Mouse (Mus musculus) spleen, adult 2 months (tissue): ENCODE measurements around the gene Poldip2. TPM values are rescaled to one million over a fixed set of nuclear protein-coding genes. Genes with fewer than 3 reads are reported as not detected.

Source experiments
- DNase-seq, 2 experiments: peaks; one replicate each; pipeline versions ENCODE4 v3.0.0 to v3.0.0-alpha.2; 2012 to 2021; ENCODE audit warnings: low spot score in 2 of 2, low read depth in 1 of 2
- H3K27ac ChIP-seq: fragments of 200-500 bp; 2 replicates; pipeline ENCODE4 v1.5.1; 2012; ENCODE audit warnings: low read length, inconsistent platforms; ENCODE audit not compliant: insufficient read depth
- H3K27me3 ChIP-seq: fragments of 200-500 bp; 2 replicates; pipeline ENCODE4 v1.6.1; 2012; ENCODE audit warnings: mild to moderate bottlenecking, moderate library complexity, low read length, inconsistent platforms; ENCODE audit not compliant: control insufficient read depth, insufficient read depth
- H3K36me3 ChIP-seq: fragments of 200-500 bp; 2 replicates; pipeline ENCODE4 v1.6.1; 2012; ENCODE audit warnings: mild to moderate bottlenecking, low read length, inconsistent platforms; ENCODE audit not compliant: control insufficient read depth, insufficient read depth
- H3K4me1 ChIP-seq: fragments of 200-500 bp; 2 replicates; pipeline ENCODE4 v1.6.1; 2011; ENCODE audit warnings: inconsistent platforms; ENCODE audit not compliant: control insufficient read depth, insufficient read depth, insufficient read length
- H3K4me3 ChIP-seq: fragments of 200-500 bp; 2 replicates; pipeline ENCODE4 v1.5.1; 2011; ENCODE audit warnings: mild to moderate bottlenecking, inconsistent platforms; ENCODE audit not compliant: insufficient read depth, insufficient read length; ENCODE audit errors: extremely low read depth
- CTCF ChIP-seq: fragments of 200-500 bp; IDR thresholded peaks from 2 replicates; pipeline ENCODE4 v1.5.1; 2011; ENCODE audit warnings: mild to moderate bottlenecking, inconsistent platforms; ENCODE audit not compliant: insufficient read depth, insufficient read length, insufficient replicate concordance; ENCODE audit errors: extremely low read depth
- POLR2A ChIP-seq: fragments of 200-500 bp; IDR thresholded peaks from 2 replicates; pipeline ENCODE4 v1.6.1; 2011; ENCODE audit warnings: low read depth, low read length, inconsistent platforms
- WGBS: fragments of 180-500 bp; shearing (Covaris S2); methylation state at CpG from one replicate; pipeline ENCODE4 v1.1.7; 2018; 5-methylcytosine and 5-hydroxymethylcytosine counted together
- polyA plus RNA-seq: library from polyadenylated mRNA; depleted of rRNA; stranded (reverse); fragments of >200 nt; gene quantifications from 2 replicates; pipeline ENCODE4 v1.2.3, GENCODE M21; 2012

Poldip2 gene
- polyA plus RNA-seq, 1 experiment: 22.7 TPM

GRCm38 (mm10) chr11:78501529-78501928 is 10.5 kb upstream of the Poldip2 start:
- Histone ChIP-seq H3K4me3 (no peak overlapping the region), H3K4me1 (peaks cover 7% of the 10 kb centered on the region), H3K36me3 (peaks cover 3% of the 10 kb centered on the region; the same call in 1 of the 2 replicates), H3K27ac (no peak overlapping the region), H3K27me3 (peaks cover 5% of the 10 kb centered on the region)
- no peak for DNase-seq
- TF ChIP-seq POLR2A (no peak), CTCF (no peak)
- WGBS: 77% methylated on average over 20 of the region's 20 CpGs

GRCm38 (mm10) chr11:78502909-78503650 is 8.9 kb upstream of the Poldip2 start, which contains the start of gene Sebox:
Gene Sebox (plus strand): TSS chr11:78503447.
- no peaks in the 10 kb centered on the region for H3K4me1 ChIP-seq
- 66% methylated on average over 7 of the region's 7 CpGs for WGBS
- H3K4me3 ChIP-seq: no peak within 1 kb of the TSS
- no peak within 1 kb of the TSS for H3K27ac ChIP-seq
- TF ChIP-seq POLR2A (no peak), CTCF (no peak)
- DNase-seq: no peak
- peaks cover 12% of the 10 kb centered on the region for H3K36me3 ChIP-seq
- H3K27me3 ChIP-seq: no peaks in the 10 kb centered on the region

GRCm38 (mm10) chr11:78505430-78505829 is 6.6 kb upstream of the Poldip2 start:
- DNase-seq: no peak
- Histone ChIP-seq H3K4me1 (no peaks in the 10 kb centered on the region), H3K27ac (no peak overlapping the region), H3K27me3 (no peaks in the 10 kb centered on the region), H3K36me3 (peaks cover 18% of the 10 kb centered on the region), H3K4me3 (no peak overlapping the region)
- 81% methylated on average over 3 of the region's 3 CpGs for WGBS
- TF ChIP-seq CTCF (no peak), POLR2A (no peak)

GRCm38 (mm10) chr11:78509148-78509547 is 2.8 kb upstream of the Poldip2 start:
- WGBS: 92% methylated on average over 5 of the region's 5 CpGs
- Histone ChIP-seq H3K4me3 (no peak overlapping the region), H3K27ac (no peak overlapping the region), H3K36me3 (peaks cover 18% of the 10 kb centered on the region), H3K27me3 (no peaks in the 10 kb centered on the region), H3K4me1 (no peaks in the 10 kb centered on the region; the same call in 1 of the 2 replicates)
- DNase-seq: no peak
- no peak for TF ChIP-seq POLR2A
- no peak for TF ChIP-seq CTCF

GRCm38 (mm10) chr11:78513106-78513790 is 1.3 kb downstream of the Poldip2 start:
- Histone ChIP-seq H3K36me3 (peaks cover 12% of the 10 kb centered on the region), H3K4me3 (no peak overlapping the region), H3K4me1 (no peaks in the 10 kb centered on the region; the same call in 1 of the 2 replicates), H3K27ac (no peak overlapping the region), H3K27me3 (no peaks in the 10 kb centered on the region)
- 81% methylated on average over 3 of the region's 3 CpGs for WGBS
- DNase-seq: no peak
- TF ChIP-seq POLR2A (no peak), CTCF (no peak)

GRCm38 (mm10) chr11:78515549-78516325 is 3.7 kb downstream of the Poldip2 start:
- H3K27ac ChIP-seq: no peak overlapping the region
- no peaks in the 10 kb centered on the region; the same call in 1 of the 2 replicates for H3K4me1 ChIP-seq
- H3K36me3 ChIP-seq: peaks cover 14% of the 10 kb centered on the region
- TF ChIP-seq CTCF: no peak
- no peak for TF ChIP-seq POLR2A
- H3K4me3 ChIP-seq: no peak overlapping the region
- no peak for DNase-seq
- H3K27me3 ChIP-seq: no peaks in the 10 kb centered on the region
- WGBS: 76% methylated on average over 2 of the region's 2 CpGs

- Histone ChIP-seq H3K36me3 (peaks cover 33% of the 10 kb centered on the region), H3K4me3 (no peak overlapping the region), H3K27me3 (no peaks in the 10 kb centered on the region), H3K27ac (no peak overlapping the region), H3K4me1 (no peaks in the 10 kb centered on the region)
- TF ChIP-seq POLR2A: no peak
- no peak for TF ChIP-seq CTCF
- 94% methylated on average over 10 of the region's 10 CpGs for WGBS
- DNase-seq: no peak
Measured at GRCm38 (mm10) chr11:78518931-78519330, 6.9 kb downstream of the Poldip2 start.
